Mouse (Mus musculus) stomach, postnatal 0 days (tissue): Measurements from ENCODE around the gene Aldh5a1.

ENCODE experiments used
- CTCF ChIP-seq: IDR thresholded peaks from 2 replicates; pipeline ENCODE4 v1.5.1; 2016; ENCODE audit warnings: antibody characterized with exemption, low read depth, mild to moderate bottlenecking, moderate library complexity
- EP300 ChIP-seq: optimal IDR thresholded peaks from 2 replicates; pipeline ENCODE3; 2016; ENCODE audit warnings: antibody characterized with exemption

GRCm38 (mm10) chr13:24945567-24945966, 8.1 kb upstream of the Aldh5a1 start:
- TF ChIP-seq CTCF (no peak), EP300 (no peak)
